25 mouse cellular contexts compared by ENCODE assay signal in the genomic region with DNA sequence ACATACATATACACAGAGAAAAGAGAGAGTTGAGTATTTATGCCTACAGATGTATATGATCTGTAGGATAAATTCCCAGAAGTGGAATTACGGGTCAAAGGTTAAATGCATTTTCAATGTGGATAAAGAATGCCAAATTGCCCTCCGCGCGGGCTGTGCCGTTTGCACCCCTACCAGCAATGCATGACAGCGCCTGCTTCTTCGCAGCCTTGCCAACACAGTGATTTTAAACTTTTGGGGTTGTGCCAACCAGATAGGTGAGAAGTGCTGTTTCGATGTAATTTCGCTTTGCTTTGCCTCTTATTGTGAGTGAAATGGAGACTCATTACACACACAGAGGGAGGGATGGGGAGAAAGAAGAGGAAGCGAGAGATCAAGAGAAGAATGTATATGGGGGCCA.
DNase-seq lines count a peak whose midpoint lies in the region; ATAC-seq and TF ChIP-seq lines count a peak whose summit lies in the region.
"Had no signal": no experiment of that assay in that cellular context is flagged by ENCODE, and none has a peak within 500 bp of the region (broad histone marks: within the 10 kb centered on the region; RNA-seq: fewer than 3 reads in every experiment).

No protein-coding gene starts in this region.

- H3K9ac ChIP-seq in hindbrain, postnatal 0 days (replicated peaks; ENCODE audit: low read length): no peak overlapping the region
- no peak overlapping the region for H3K9ac ChIP-seq in hindbrain, embryonic 16.5 days (ENCODE audit: low read depth, low read length)
- H3K9ac ChIP-seq: forebrain, embryonic 13.5 days; heart, embryonic 15.5 days; liver, embryonic 15.5 days; lung, embryonic 14.5 days; neural tube, embryonic 12.5 days; stomach, embryonic 15.5 days had no signal

- H3K4me1 ChIP-seq in hindbrain, postnatal 0 days (ENCODE audit: insufficient read depth, low read length): no peaks in the 10 kb centered on the region
- H3K4me1 ChIP-seq in hindbrain, embryonic 16.5 days (ENCODE audit: control insufficient read depth, insufficient read depth, low read depth, low read length): no peaks in the 10 kb centered on the region
- peaks cover 10% of the 10 kb centered on the region; the same call in 1 of the 2 replicates for H3K4me1 ChIP-seq in cerebellum, adult 2 months (ENCODE audit: control insufficient read depth, insufficient read depth, low read length)
- H3K4me1 ChIP-seq: forebrain, embryonic 13.5 days; heart, embryonic 10.5 days; heart, embryonic 15.5 days; liver, embryonic 15.5 days; midbrain, embryonic 10.5 days; neural tube, embryonic 12.5 days; stomach, embryonic 15.5 days had no signal

- 73% methylated on average over 10 of the region's 10 CpGs for WGBS in hindbrain, postnatal 0 days
- WGBS in hindbrain, embryonic 16.5 days: 77% methylated on average over 10 of the region's 10 CpGs
- 70% methylated on average over 10 of the region's 10 CpGs for WGBS in cerebellum, adult 2 months

- H3K4me3 ChIP-seq in hindbrain, postnatal 0 days (ENCODE audit: low read length): no peak overlapping the region
- H3K4me3 ChIP-seq in hindbrain, embryonic 16.5 days (ENCODE audit: low read length): no peak overlapping the region
- H3K4me3 ChIP-seq in cerebellum, adult 2 months (replicated peaks; ENCODE audit: insufficient read depth, low read depth, low read length): no peak overlapping the region
- H3K4me3 ChIP-seq: forebrain, embryonic 13.5 days; gastrocnemius, adult 2 months; heart, embryonic 10.5 days; heart, embryonic 15.5 days; liver, embryonic 15.5 days; midbrain, embryonic 10.5 days; myocyte; neural tube, embryonic 12.5 days; stomach, embryonic 15.5 days had no signal

- H3K27me3 ChIP-seq in hindbrain, postnatal 0 days (ENCODE audit: insufficient read depth, low read length): no peaks in the 10 kb centered on the region
- no peaks in the 10 kb centered on the region for H3K27me3 ChIP-seq in hindbrain, embryonic 16.5 days (replicated peaks; ENCODE audit: control insufficient read depth, insufficient read depth, low read length)
- no peaks in the 10 kb centered on the region for H3K27me3 ChIP-seq in cerebellum, adult 2 months (ENCODE audit: control insufficient read depth, insufficient read depth, low read length)
- H3K27me3 ChIP-seq: forebrain, embryonic 13.5 days; heart, embryonic 15.5 days; liver, embryonic 15.5 days; neural tube, embryonic 12.5 days; stomach, embryonic 15.5 days had no signal

- H3K4me2 ChIP-seq in hindbrain, postnatal 0 days (ENCODE audit: low read depth, low read length): no peak overlapping the region
- H3K4me2 ChIP-seq in hindbrain, embryonic 16.5 days (ENCODE audit: low read length): no peak overlapping the region
- H3K4me2 ChIP-seq: forebrain, embryonic 13.5 days; heart, embryonic 15.5 days; liver, embryonic 15.5 days; lung, embryonic 14.5 days; neural tube, embryonic 12.5 days; stomach, embryonic 15.5 days had no signal

- no peaks in the 10 kb centered on the region for H3K9me3 ChIP-seq in hindbrain, postnatal 0 days (ENCODE audit: low read length)
- H3K9me3 ChIP-seq in hindbrain, embryonic 16.5 days (ENCODE audit: control insufficient read depth, low read length): no peaks in the 10 kb centered on the region
- H3K9me3 ChIP-seq: forebrain, embryonic 13.5 days; heart, embryonic 10.5 days; heart, embryonic 15.5 days; liver, embryonic 15.5 days; midbrain, embryonic 10.5 days; neural tube, embryonic 12.5 days; stomach, embryonic 15.5 days had no signal

- TF ChIP-seq POLR2A in cerebellum, adult 2 months (IDR thresholded peaks at IDR 0.05; ENCODE audit: borderline replicate concordance, insufficient read depth, low read length): no peak

- peak; percentile 43 for DNase-seq in hindbrain, postnatal 0 days (ENCODE audit: low spot score)
- DNase-seq in cerebellum, adult 2 months: peak; percentile 25 to 50
- peak; percentile 30 for DNase-seq in cerebellum, adult 9-11 months
- no peak for DNase-seq in right cerebral cortex, adult 2 months (ENCODE audit: low spot score in 2 of 2)
- no peak for DNase-seq in gastrocnemius, postnatal 4 days (ENCODE audit: low spot score in 2 of 2)
- DNase-seq: adrenal gland, postnatal 25 days; B cell, adult 2 months; gastrocnemius, adult 2 months; kidney, adult 8-10 months; layer of hippocampus, postnatal 36 days; liver; lung, embryonic 14.5 days; lung, postnatal 14 days had no signal

- ATAC-seq in hindbrain, postnatal 0 days: no peak
- ATAC-seq in hindbrain, embryonic 16.5 days: no peak
- ATAC-seq: forebrain, embryonic 13.5 days; intestine, embryonic 16.5 days; midbrain, embryonic 16.5 days had no signal

- TF ChIP-seq CTCF in hindbrain, postnatal 0 days (IDR thresholded peaks at IDR 0.05; ENCODE audit: low read depth): no peak
- no peak for TF ChIP-seq CTCF in cerebellum, adult 2 months (IDR thresholded peaks at IDR 0.05; ENCODE audit: borderline replicate concordance, insufficient read depth, low read depth, low read length)

- no peaks in the 10 kb centered on the region for H3K36me3 ChIP-seq in hindbrain, postnatal 0 days (ENCODE audit: insufficient read depth, low read length)
- no peaks in the 10 kb centered on the region for H3K36me3 ChIP-seq in hindbrain, embryonic 16.5 days (ENCODE audit: control insufficient read depth, insufficient read depth, low read length)
- H3K36me3 ChIP-seq: heart, embryonic 10.5 days; heart, embryonic 15.5 days; liver, embryonic 15.5 days; midbrain, embryonic 10.5 days; neural tube, embryonic 12.5 days; stomach, embryonic 15.5 days had no signal

- H3K27ac ChIP-seq in hindbrain, postnatal 0 days: no peak overlapping the region
- H3K27ac ChIP-seq in hindbrain, embryonic 16.5 days (ENCODE audit: low read depth, low read length): no peak overlapping the region
- no peak overlapping the region for H3K27ac ChIP-seq in cerebellum, adult 2 months (ENCODE audit: insufficient read depth, low read length)
- H3K27ac ChIP-seq: forebrain, embryonic 13.5 days; gastrocnemius, adult 2 months; heart, embryonic 10.5 days; heart, embryonic 15.5 days; kidney, postnatal 0 days; liver, embryonic 15.5 days; midbrain, embryonic 10.5 days; neural tube, embryonic 12.5 days; stomach, embryonic 15.5 days had no signal

Comparison
In these comparisons a context has a peak if more than half of its experiments do, and no peak if none do; other contexts are left out.
1. DNase-seq: peak in hindbrain, postnatal 0 days (single experiment), cerebellum, adult 2 months (2 of 2) and cerebellum, adult 9-11 months (single experiment); none in right cerebral cortex, adult 2 months (0 of 2) and gastrocnemius, postnatal 4 days (0 of 2).